Mouse (Mus musculus) CH12.LX (cell line): Measurements from ENCODE around the gene Traf2. TPM values are rescaled to one million over a fixed set of nuclear protein-coding genes. Genes with fewer than 3 reads are reported as not detected.

Experiments
- DNase-seq: peaks from one replicate; pipeline ENCODE4 v3.0.0-alpha.2; 2013; ENCODE audit errors: extremely low read depth
- H3K27ac ChIP-seq: 2 replicates; pipeline ENCODE4 v1.5.1; 2012; ENCODE audit warnings: low read depth, mild to moderate bottlenecking, control low read depth, moderate library complexity; ENCODE audit not compliant: insufficient read depth
- H3K27me3 ChIP-seq: replicated peaks from 2 replicates; pipeline ENCODE3; 2012; ENCODE audit warnings: inconsistent platforms
- H3K36me3 ChIP-seq, 2 experiments: replicated peaks in 1 of 2; 2 replicates each; pipeline versions ENCODE3 to v1.6.1; 2012; ENCODE audit warnings: inconsistent platforms in 1 of 2, low read length in 1 of 2, mild to moderate bottlenecking in 1 of 2, mixed read lengths in 1 of 2, moderate library complexity in 1 of 2; ENCODE audit not compliant: control insufficient read depth in 1 of 2, insufficient read depth in 1 of 2
- H3K4me1 ChIP-seq, 2 experiments: 2 replicates each; pipeline ENCODE4 v1.6.1; 2012; ENCODE audit warnings: inconsistent platforms in 1 of 2, moderate library complexity in 1 of 2; ENCODE audit not compliant: insufficient read depth in 2 of 2, control insufficient read depth in 1 of 2
- H3K4me2 ChIP-seq: 2 replicates; pipeline ENCODE4 v1.6.1; 2012; ENCODE audit warnings: low read depth, mild to moderate bottlenecking, control low read depth; ENCODE audit not compliant: poor library complexity, insufficient read depth, severe bottlenecking
- H3K4me3 ChIP-seq, 3 experiments: fragments of 150-350 bp in 1 of 3; sonication (generic) in 1 of 3; replicated peaks in 1 of 3; 2 replicates each; pipeline versions ENCODE3 to v1.5.1; 2011 to 2012; ENCODE audit warnings: low read depth in 2 of 3, low read length in 2 of 3, mild to moderate bottlenecking in 2 of 3, moderate library complexity in 2 of 3, control low read depth in 1 of 3, improper control_type of control experiment in 1 of 3, inconsistent platforms in 1 of 3, mixed read lengths in 1 of 3; ENCODE audit not compliant: poor library complexity in 1 of 3
- H3K79me2 ChIP-seq: replicated peaks from 2 replicates; pipeline ENCODE4 v1.6.1; 2012; ENCODE audit warnings: mild to moderate bottlenecking, moderate library complexity; ENCODE audit not compliant: control insufficient read depth, poor library complexity, insufficient read depth, severe bottlenecking; ENCODE audit errors: extremely low read depth
- H3K9ac ChIP-seq: 2 replicates; pipeline ENCODE4 v1.6.1; 2012; ENCODE audit warnings: low read depth, mild to moderate bottlenecking, control low read depth, moderate library complexity; ENCODE audit not compliant: insufficient read depth
- H3K9me3 ChIP-seq: replicated peaks from 2 replicates; pipeline ENCODE3; 2012; ENCODE audit warnings: low read length, inconsistent platforms, mixed read lengths
- CHD1 ChIP-seq: IDR thresholded peaks from 2 replicates; pipeline ENCODE4 v1.6.1; 2012; ENCODE audit warnings: low read depth, low read length, improper control_type of control experiment, inconsistent platforms
- CHD2 ChIP-seq: IDR thresholded peaks from 2 replicates; pipeline ENCODE4 v1.6.1; 2011; ENCODE audit warnings: low read length, improper control_type of control experiment
- CTCF ChIP-seq, 2 experiments: IDR thresholded peaks in 1 of 2; conservative IDR thresholded peaks in 1 of 2; 2 replicates each; pipeline ENCODE4 v1.5.1; 2011 to 2012; ENCODE audit warnings: low read depth in 2 of 2, low read length in 2 of 2, improper control_type of control experiment in 1 of 2, inconsistent platforms in 1 of 2, mild to moderate bottlenecking in 1 of 2, moderate library complexity in 1 of 2
- ETS1 ChIP-seq: conservative IDR thresholded peaks from 2 replicates; pipeline ENCODE4 v1.6.1; 2012; ENCODE audit warnings: low read depth, mild to moderate bottlenecking, inconsistent platforms, low read length, improper control_type of control experiment, moderate library complexity
- GABPA ChIP-seq: IDR thresholded peaks from 2 replicates; pipeline ENCODE4 v1.6.1; 2012; ENCODE audit warnings: low read depth, low read length, improper control_type of control experiment, inconsistent platforms; ENCODE audit not compliant: insufficient replicate concordance
- IRF4 ChIP-seq: IDR thresholded peaks from 2 replicates; pipeline ENCODE4 v1.6.1; 2014; ENCODE audit warnings: low read depth, mild to moderate bottlenecking, inconsistent platforms, low read length, improper control_type of control experiment
- JUN ChIP-seq: IDR thresholded peaks from 2 replicates; pipeline ENCODE4 v1.6.1; 2011; ENCODE audit warnings: low read depth, mild to moderate bottlenecking, low read length, improper control_type of control experiment, moderate library complexity; ENCODE audit not compliant: insufficient read depth
- JUND ChIP-seq: conservative IDR thresholded peaks from 2 replicates; pipeline ENCODE4 v1.6.1; 2011; ENCODE audit warnings: low read depth, low read length, improper control_type of control experiment
- MXI1 ChIP-seq: IDR thresholded peaks from 2 replicates; pipeline ENCODE4 v1.6.1; 2011; ENCODE audit warnings: mild to moderate bottlenecking, low read depth, low read length, improper control_type of control experiment
- PAX5 ChIP-seq: IDR thresholded peaks from 2 replicates; pipeline ENCODE4 v1.6.1; 2012; ENCODE audit warnings: low read length, inconsistent platforms, mixed read lengths
- SMC3 ChIP-seq: IDR thresholded peaks from 2 replicates; pipeline ENCODE4 v1.6.1; 2011; ENCODE audit warnings: low read depth, low read length, improper control_type of control experiment
- TCF12 ChIP-seq: IDR thresholded peaks from 2 replicates; pipeline ENCODE4 v1.6.1; 2014; ENCODE audit warnings: low read depth, mild to moderate bottlenecking, inconsistent platforms, low read length, improper control_type of control experiment
- UBTF ChIP-seq: IDR thresholded peaks from 2 replicates; pipeline ENCODE4 v1.6.1; 2012; ENCODE audit warnings: low read depth, mild to moderate bottlenecking, inconsistent platforms, low read length, improper control_type of control experiment, moderate library complexity
- ZC3H11A ChIP-seq: IDR thresholded peaks from 2 replicates; pipeline ENCODE4 v1.6.1; 2012; ENCODE audit warnings: low read depth, mild to moderate bottlenecking, inconsistent platforms, low read length, improper control_type of control experiment
- ZKSCAN1 ChIP-seq: IDR thresholded peaks from 2 replicates; pipeline ENCODE4 v1.6.1; 2012; ENCODE audit warnings: low read depth, inconsistent platforms, low read length, improper control_type of control experiment, borderline replicate concordance
- dilution Hi-C: fragments of 300-500 bp; cut with MboI; formaldehyde crosslinking; loops from 2 replicates; pipeline ENCODE4 v1.14.3; 2020; ENCODE audit warnings: low sequenced_read_pairs; ENCODE audit not compliant: extremely low pct_unique_long_range_greater_than_20kb, extremely low pct_ligation_motif_present
- in situ Hi-C: fragments of 300-500 bp; cut with MboI; formaldehyde crosslinking; loops from 3 replicates; pipeline ENCODE4 v1.14.3; 2019; ENCODE audit warnings: low sequenced_read_pairs, low pct_ligation_motif_present, low pct_unique_long_range_greater_than_20kb, mixed read lengths
- polyA plus RNA-seq: library from polyadenylated mRNA; unstranded; fragments of >175 nt; gene quantifications from 2 replicates; pipeline ENCODE4 v1.2.1, GENCODE M21; 2012; ENCODE audit warnings: low read depth; ENCODE audit not compliant: insufficient read length
- total RNA-seq, 2 experiments: library from RNA; depleted of rRNA; stranded (reverse); fragments of 300-350 nt in 1 of 2; fragments of >200 nt in 1 of 2; gene quantifications; 2 replicates each; pipeline ENCODE4 v1.2.3; 2012 to 2014

Gene Traf2
- total and polyA plus RNA-seq, 3 experiments = 17.9 to 26.4 (median 25.1) TPM

DNA sequence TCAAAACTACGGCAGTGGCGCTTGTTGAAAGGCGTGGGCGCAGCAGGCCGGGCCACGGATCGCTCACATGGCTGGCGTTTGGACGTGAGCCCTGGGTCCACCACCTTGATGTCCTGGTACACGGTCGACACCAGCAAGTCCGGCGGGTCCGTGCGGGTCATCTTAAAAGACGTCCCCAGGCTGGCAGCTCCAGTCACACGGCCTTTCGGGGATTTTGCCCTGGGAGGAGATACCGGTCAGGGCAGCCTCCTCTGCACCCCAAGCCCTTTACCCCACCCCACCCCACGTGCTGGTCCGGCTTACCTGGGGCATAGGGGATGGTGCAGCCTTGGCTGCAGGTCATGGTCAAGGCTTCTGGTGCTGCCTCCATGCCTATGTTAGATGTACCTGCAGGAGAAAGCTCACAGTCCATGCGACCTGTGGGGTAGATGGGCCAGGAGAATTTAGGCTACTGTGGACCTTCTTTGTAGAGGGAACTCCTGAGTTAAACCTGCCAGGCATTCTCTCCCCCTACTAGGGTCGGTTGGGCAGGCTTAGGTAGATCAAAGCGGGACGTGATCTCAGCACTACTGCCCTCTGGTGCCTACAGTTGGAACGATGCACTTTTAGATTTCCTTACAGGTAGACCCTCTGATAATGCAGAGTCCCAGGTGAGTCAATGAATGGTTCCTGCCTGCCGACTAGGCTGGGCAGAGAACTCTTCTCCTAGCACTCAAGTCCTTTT is 33.2 kb upstream of the Traf2 start:
- TF ChIP-seq CTCF (conservative IDR thresholded peaks at IDR 0.05 in 1 of 2, IDR thresholded peaks at IDR 0.05 in 1 of 2; ENCODE audit: low read depth in 2 of 2, low read length in 2 of 2) (peak in 1 of 2 experiments; percentile 42; a peak in 2 of 4 replicates), GABPA (no peak), MXI1 (no peak), SMC3 (peak; percentile 15; the same call in 1 of the 2 replicates), ZC3H11A (no peak)
- no peaks in the 10 kb centered on the region for H3K79me2 ChIP-seq
- no peak overlapping the region for H3K4me3 ChIP-seq
- no peak overlapping the region for H3K27ac ChIP-seq
- peak; percentile 24 for DNase-seq
- H3K36me3 ChIP-seq = peaks cover 35 to 67% of the 10 kb centered on the region in 2 experiments
- in situ Hi-C loops (no loop called here), dilution Hi-C loops (no loop called here)
- H3K9me3 ChIP-seq = peaks cover 39% of the 10 kb centered on the region
- no peak overlapping the region for H3K9ac ChIP-seq
- H3K27me3 ChIP-seq = no peaks in the 10 kb centered on the region
- peaks cover 9 to 35% of the 10 kb centered on the region in 2 experiments; a peak in 3 of 4 replicates for H3K4me1 ChIP-seq
- no peak overlapping the region for H3K4me2 ChIP-seq

DNA sequence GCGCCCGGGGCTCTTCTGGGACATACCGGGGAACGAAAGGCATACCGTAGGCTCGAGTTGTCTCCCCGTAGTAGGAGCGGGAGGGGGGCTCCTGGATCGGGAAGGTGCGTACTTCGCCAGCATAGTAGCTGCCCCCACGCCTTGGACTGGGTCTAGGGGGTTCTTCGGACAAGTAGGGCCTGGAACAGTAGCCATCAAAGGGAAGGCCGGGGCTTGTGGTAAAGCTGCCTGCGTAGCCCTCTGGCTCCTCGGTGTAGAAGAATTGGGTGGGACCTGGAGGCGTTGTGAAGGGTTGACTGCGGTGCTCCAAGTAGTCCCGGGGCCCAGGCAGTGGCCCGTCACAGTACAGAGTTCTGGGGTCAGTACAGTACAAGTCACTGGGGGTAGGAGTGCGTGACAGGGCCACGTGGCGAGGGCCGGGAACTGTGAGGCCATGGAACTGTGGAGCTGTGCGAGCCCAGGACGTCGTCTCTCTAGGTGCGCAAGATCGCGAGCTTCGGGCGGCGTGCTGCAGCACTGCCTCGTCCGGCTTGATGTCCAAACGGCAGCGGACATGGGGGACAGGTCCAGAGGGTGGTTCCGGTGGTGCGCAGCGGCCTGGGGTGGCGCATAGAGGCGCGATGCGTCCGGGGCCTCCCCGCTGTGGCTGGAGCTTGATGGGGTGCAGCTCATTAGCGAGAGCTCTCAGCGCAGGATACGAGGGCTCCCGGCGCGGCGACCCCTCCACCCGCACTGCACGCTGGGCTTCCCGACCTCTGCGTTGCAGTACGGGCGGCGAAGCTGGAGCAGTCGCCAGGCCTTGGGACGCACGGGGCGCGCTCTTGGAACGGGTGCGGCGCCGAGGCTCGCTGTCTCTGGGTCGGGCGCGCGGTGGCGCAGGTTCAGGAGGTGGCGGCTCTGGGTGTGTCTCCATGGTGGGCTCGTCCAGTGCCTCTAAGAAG is 32.3 kb upstream of the Traf2 start:
- Histone ChIP-seq H3K36me3 (peaks cover 26 to 59% of the 10 kb centered on the region in 2 experiments), H3K79me2 (no peaks in the 10 kb centered on the region), H3K9me3 (peaks cover 39% of the 10 kb centered on the region), H3K4me3 (peak overlapping the region in 1 of 3 experiments; percentile 19), H3K4me2 (no peak overlapping the region), H3K9ac (no peak overlapping the region), H3K27me3 (no peaks in the 10 kb centered on the region), H3K27ac (no peak overlapping the region), H3K4me1 (peaks cover 9 to 35% of the 10 kb centered on the region in 2 experiments; a peak in 3 of 4 replicates)
- DNase-seq = no peak
- no peak for TF ChIP-seq JUN
- no peak for TF ChIP-seq GABPA
- no peak for TF ChIP-seq ZC3H11A
- no peak for TF ChIP-seq UBTF
- no peak for TF ChIP-seq CHD1
- TF ChIP-seq JUND = no peak
- TF ChIP-seq PAX5 = no peak
- no peak for TF ChIP-seq IRF4
- TF ChIP-seq ZKSCAN1 = no peak
- TF ChIP-seq CHD2 = no peak
- TF ChIP-seq TCF12 = no peak
- TF ChIP-seq ETS1 = no peak
- dilution Hi-C loops = no loop called here
- in situ Hi-C loops = no loop called here
